Mouse (Mus musculus) midbrain, embryonic 12.5 days (tissue): ENCODE data around the gene Shisa8. TPM values are rescaled to one million over a fixed set of nuclear protein-coding genes. Genes with fewer than 3 reads are reported as not detected.
A peak's percentile ranks its signal among the peaks of the same experiment; 100 is the strongest.

Experiments
- ATAC-seq: fragments of 200-750 bp; cut with Nextera tagmentation; 2 replicates; pipeline ENCODE4 v1.8.0; 2017; ENCODE audit warnings: low read depth, moderate TSS enrichment, moderate library complexity; ENCODE audit not compliant: low FRiP score
- H3K27ac ChIP-seq: fragments of 300-500 bp; sonication (generic); replicated peaks from 2 replicates; pipeline ENCODE4 v1.5.1; 2016; ENCODE audit warnings: mild to moderate bottlenecking
- H3K27me3 ChIP-seq: fragments of 300-500 bp; sonication (generic); 2 replicates; pipeline ENCODE4 v1.6.1; 2016; ENCODE audit warnings: mild to moderate bottlenecking
- H3K36me3 ChIP-seq: fragments of 300-500 bp; sonication (generic); 2 replicates; pipeline ENCODE4 v1.6.1; 2016
- H3K4me1 ChIP-seq: fragments of 300-500 bp; sonication (generic); 2 replicates; pipeline ENCODE4 v1.6.1; 2016
- H3K4me2 ChIP-seq: fragments of 300-500 bp; sonication (generic); replicated peaks from 2 replicates; pipeline ENCODE4 v1.6.1; 2016; ENCODE audit warnings: mild to moderate bottlenecking, moderate library complexity
- H3K4me3 ChIP-seq: fragments of 300-500 bp; sonication (generic); 2 replicates; pipeline ENCODE4 v1.5.1; 2016; ENCODE audit warnings: mild to moderate bottlenecking
- H3K9ac ChIP-seq: fragments of 300-500 bp; sonication (generic); replicated peaks from 2 replicates; pipeline ENCODE4 v1.6.1; 2016; ENCODE audit warnings: mild to moderate bottlenecking, moderate library complexity
- H3K9me3 ChIP-seq: fragments of 300-500 bp; sonication (generic); 2 replicates; pipeline ENCODE4 v1.6.1; 2016; ENCODE audit warnings: mild to moderate bottlenecking
- WGBS: fragments of 180-500 bp; shearing (Covaris S2); methylation state at CpG from one replicate; pipeline ENCODE4 v1.1.7; 2016; 5-methylcytosine and 5-hydroxymethylcytosine counted together
- polyA plus RNA-seq: library from polyadenylated mRNA; unstranded; fragments of >200 nt; fragmentation: Nextera tagmentation; extraction: Ambion mirVana; gene quantifications from 2 replicates; pipeline ENCODE4 v1.2.1, GENCODE M21; 2016

Gene Shisa8
- polyA plus RNA-seq, 1 experiment from 2014 or later: 0.80 TPM

GRCm38 (mm10) chr15:82184183-82184582, 28.4 kb downstream of the Shisa8 start:
- H3K9me3 ChIP-seq: peaks cover 13% of the 10 kb centered on the region
- 0 out of 2 replicates have a peak overlapping the region, but pooled peaks have one; percentile 30 for H3K27ac ChIP-seq
- H3K4me1 ChIP-seq: no peaks in the 10 kb centered on the region
- WGBS: 90% methylated on average over 7 of the region's 7 CpGs
- H3K4me2 ChIP-seq: no peak overlapping the region
- ATAC-seq: no peak
- H3K36me3 ChIP-seq: peaks cover 99% of the 10 kb centered on the region
- no peaks in the 10 kb centered on the region for H3K27me3 ChIP-seq
- H3K4me3 ChIP-seq: no peak overlapping the region
- H3K9ac ChIP-seq: no peak overlapping the region

GRCm38 (mm10) chr15:82183596-82183995, 29.0 kb downstream of the Shisa8 start:
- Histone ChIP-seq H3K9me3 (peaks cover 13% of the 10 kb centered on the region), H3K36me3 (peaks cover 100% of the 10 kb centered on the region), H3K4me1 (no peaks in the 10 kb centered on the region), H3K27ac (0 out of 2 replicates have a peak overlapping the region, but pooled peaks have one; percentile 30), H3K4me3 (no peak overlapping the region), H3K27me3 (no peaks in the 10 kb centered on the region), H3K9ac (no peak overlapping the region), H3K4me2 (no peak overlapping the region)
- 78% methylated on average over 10 of the region's 10 CpGs for WGBS
- ATAC-seq: no peak

DNA sequence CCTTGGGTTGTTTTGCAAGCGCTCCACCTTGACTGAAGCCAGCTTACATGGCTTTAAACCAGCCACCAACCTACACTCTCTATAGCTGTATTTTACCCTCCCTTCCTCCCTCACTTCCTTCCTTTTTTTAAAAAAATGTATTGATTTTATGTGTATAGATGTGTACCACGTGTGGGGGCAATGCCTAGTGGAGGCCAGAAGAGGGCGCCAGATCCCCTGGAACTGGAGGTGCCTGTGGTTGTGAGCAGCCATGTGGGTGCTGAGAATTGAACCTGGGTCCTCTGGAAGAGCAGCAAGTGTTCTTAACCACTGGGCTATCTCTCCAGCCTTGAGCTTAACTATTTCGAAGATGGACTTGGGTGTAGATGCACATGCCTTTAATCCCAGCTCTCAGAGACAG, 30.3 kb downstream of the Shisa8 start:
- Histone ChIP-seq H3K27ac (no peak overlapping the region), H3K4me1 (no peaks in the 10 kb centered on the region), H3K9ac (no peak overlapping the region), H3K9me3 (peaks cover 13% of the 10 kb centered on the region), H3K4me3 (no peak overlapping the region), H3K27me3 (no peaks in the 10 kb centered on the region), H3K4me2 (no peak overlapping the region), H3K36me3 (peaks cover 100% of the 10 kb centered on the region)
- no peak for ATAC-seq
- 93% methylated on average over 4 of the region's 4 CpGs for WGBS

DNA sequence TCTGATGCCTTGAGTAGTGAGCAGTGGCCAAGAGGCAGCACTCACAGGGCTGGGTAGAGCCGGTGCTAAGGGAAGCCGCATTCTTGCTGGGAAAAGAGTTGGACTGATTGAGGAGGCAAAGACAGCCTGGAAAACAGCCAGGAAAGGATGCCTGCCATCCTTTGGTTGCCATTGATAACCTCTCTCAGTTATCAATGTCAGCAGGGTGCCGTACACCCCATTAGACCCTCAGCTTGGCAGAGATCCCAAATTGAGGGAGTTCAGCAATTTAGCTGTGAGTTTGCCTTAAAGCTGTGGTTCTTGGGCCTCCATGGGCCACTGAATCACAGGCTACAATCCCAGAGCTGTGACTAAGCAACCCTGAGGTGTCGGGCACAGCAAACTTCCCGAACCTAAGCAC, 31.5 kb downstream of the Shisa8 start:
- over 99% methylated on average over 5 of the region's 5 CpGs for WGBS
- H3K4me3 ChIP-seq: no peak overlapping the region

GRCm38 (mm10) chr15:82177743-82178290, 34.8 kb downstream of the Shisa8 start:
- ATAC-seq: no peak
- 88% methylated on average over 7 of the region's 7 CpGs for WGBS
- H3K4me1 ChIP-seq: no peaks in the 10 kb centered on the region
- no peak overlapping the region for H3K27ac ChIP-seq
- H3K27me3 ChIP-seq: no peaks in the 10 kb centered on the region
- H3K36me3 ChIP-seq: peaks cover 97% of the 10 kb centered on the region
- no peak overlapping the region for H3K9ac ChIP-seq
- no peak overlapping the region for H3K4me2 ChIP-seq
- no peak overlapping the region for H3K4me3 ChIP-seq
- H3K9me3 ChIP-seq: peaks cover 13% of the 10 kb centered on the region

More for the DNA sequence above, 31.5 kb downstream of the Shisa8 start:
- Histone ChIP-seq H3K9ac (no peak overlapping the region), H3K9me3 (peaks cover 13% of the 10 kb centered on the region), H3K27ac (no peak overlapping the region), H3K4me1 (no peaks in the 10 kb centered on the region), H3K36me3 (peaks cover 100% of the 10 kb centered on the region), H3K4me2 (no peak overlapping the region), H3K27me3 (no peaks in the 10 kb centered on the region)
- ATAC-seq: no peak

GRCm38 (mm10) chr15:82175091-82175490, 37.5 kb downstream of the Shisa8 start:
- Histone ChIP-seq H3K36me3 (peaks cover 97% of the 10 kb centered on the region), H3K27me3 (no peaks in the 10 kb centered on the region), H3K27ac (no peak overlapping the region), H3K4me3 (no peak overlapping the region), H3K4me2 (no peak overlapping the region), H3K9me3 (no peaks in the 10 kb centered on the region), H3K4me1 (no peaks in the 10 kb centered on the region), H3K9ac (no peak overlapping the region)
- WGBS: 95% methylated on average over 9 of the region's 9 CpGs
- ATAC-seq: no peak

DNA sequence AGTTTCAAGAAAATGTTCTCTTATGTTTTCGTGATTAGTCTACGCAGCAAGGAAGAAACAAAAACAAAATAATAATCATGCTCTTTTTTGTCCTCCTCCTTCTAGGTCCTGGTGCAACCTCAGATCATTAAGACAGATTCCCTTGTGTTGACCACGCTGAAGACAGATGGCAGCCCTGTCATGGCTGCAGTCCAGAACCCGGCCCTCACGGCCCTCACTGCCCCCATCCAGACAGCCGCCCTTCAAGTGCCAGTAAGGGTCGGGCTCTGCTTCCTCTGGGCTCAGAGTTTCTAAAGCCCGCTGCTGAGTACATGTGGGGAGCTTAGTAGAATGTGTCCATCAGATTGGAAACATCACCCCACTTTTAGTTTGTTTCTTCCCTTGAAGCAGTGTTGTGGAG, 40.0 kb downstream of the Shisa8 start:
- no peaks in the 10 kb centered on the region for H3K27me3 ChIP-seq
- 92% methylated on average over 8 of the region's 8 CpGs for WGBS
- no peaks in the 10 kb centered on the region for H3K9me3 ChIP-seq
- peaks cover 78% of the 10 kb centered on the region for H3K36me3 ChIP-seq
- no peak overlapping the region for H3K9ac ChIP-seq
- peaks cover 2% of the 10 kb centered on the region for H3K4me1 ChIP-seq
- no peak overlapping the region for H3K27ac ChIP-seq
- H3K4me2 ChIP-seq: no peak overlapping the region
- ATAC-seq: no peak
- H3K4me3 ChIP-seq: no peak overlapping the region

GRCm38 (mm10) chr15:82170437-82171377, 41.9 kb downstream of the Shisa8 start:
- no peak overlapping the region for H3K4me2 ChIP-seq
- H3K9me3 ChIP-seq: no peaks in the 10 kb centered on the region
- WGBS: 87% methylated on average over 36 of the region's 36 CpGs
- H3K27ac ChIP-seq: no peak overlapping the region
- no peak overlapping the region for H3K9ac ChIP-seq
- H3K36me3 ChIP-seq: peaks cover 60% of the 10 kb centered on the region
- no peaks in the 10 kb centered on the region for H3K27me3 ChIP-seq
- no peak for ATAC-seq
- H3K4me1 ChIP-seq: peaks cover 21% of the 10 kb centered on the region
- no peak overlapping the region for H3K4me3 ChIP-seq

- peaks cover 24% of the 10 kb centered on the region for H3K4me1 ChIP-seq
- H3K4me2 ChIP-seq: no peak overlapping the region
- H3K9ac ChIP-seq: no peak overlapping the region
- H3K27ac ChIP-seq: no peak overlapping the region
- ATAC-seq: no peak
- WGBS: 85% methylated on average over 5 of the region's 5 CpGs
- peaks cover 50% of the 10 kb centered on the region for H3K36me3 ChIP-seq
- H3K4me3 ChIP-seq: no peak overlapping the region
- no peaks in the 10 kb centered on the region for H3K9me3 ChIP-seq
- H3K27me3 ChIP-seq: no peaks in the 10 kb centered on the region
These were observed 42.9 kb downstream of the Shisa8 start for GRCm38 (mm10) chr15:82169671-82170070.

DNA sequence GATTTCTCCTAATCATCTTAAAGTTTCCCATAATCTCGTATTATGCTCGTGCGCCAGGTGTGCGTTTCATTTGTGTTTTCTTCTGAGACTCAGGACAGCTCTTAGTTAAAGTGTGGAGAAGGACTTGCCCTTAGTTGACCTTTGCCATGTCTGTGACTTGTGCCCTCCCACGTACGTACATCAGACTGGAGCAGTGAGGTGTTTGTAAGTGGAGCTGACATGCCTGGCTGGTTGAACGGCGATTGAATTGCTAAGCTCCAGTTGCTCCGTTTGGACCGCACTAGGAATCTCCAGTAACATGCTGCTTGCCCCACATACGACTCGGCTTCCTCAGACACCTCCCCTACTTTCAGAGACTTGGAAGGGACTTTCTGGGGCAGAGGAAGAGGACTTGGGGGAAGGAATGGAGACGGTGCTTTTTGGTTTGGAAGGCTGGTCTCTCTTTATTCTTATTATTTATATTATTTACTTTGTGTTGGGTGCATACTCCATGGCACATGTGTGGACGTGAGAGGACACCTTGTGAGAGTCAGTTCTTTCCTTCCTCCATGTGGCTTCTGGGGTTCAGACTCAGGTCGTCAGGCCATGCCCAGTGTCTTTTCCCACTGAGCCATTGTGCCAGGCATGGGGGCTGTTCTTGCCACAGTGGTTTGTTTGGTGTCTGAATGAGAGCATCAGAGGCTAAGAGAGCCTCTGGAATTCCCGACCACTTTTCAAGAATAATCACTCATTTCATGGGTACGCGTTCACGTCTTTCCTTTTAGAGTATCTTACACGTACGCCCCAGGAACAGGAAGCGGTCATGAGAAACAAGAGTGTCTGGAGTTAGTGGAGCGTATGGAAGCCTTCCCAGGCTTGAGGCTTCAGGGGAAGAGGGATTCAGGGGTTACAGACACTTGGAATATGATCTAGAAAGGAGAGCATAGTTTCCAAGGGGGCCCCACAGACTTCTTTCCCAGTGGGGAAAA, 45.1 kb downstream of the Shisa8 start:
- ATAC-seq: no peak
- H3K4me2 ChIP-seq: 0 out of 2 replicates have a peak overlapping the region, but pooled peaks have one; percentile 7
- H3K9me3 ChIP-seq: no peaks in the 10 kb centered on the region
- H3K9ac ChIP-seq: no peak overlapping the region
- H3K27me3 ChIP-seq: no peaks in the 10 kb centered on the region
- H3K4me3 ChIP-seq: no peak overlapping the region
- peaks cover 29% of the 10 kb centered on the region for H3K36me3 ChIP-seq
- H3K27ac ChIP-seq: peak overlapping the region; percentile 36; the same call in 1 of the 2 replicates
- H3K4me1 ChIP-seq: peaks cover 37% of the 10 kb centered on the region
- 59% methylated on average over 23 of the region's 23 CpGs for WGBS

GRCm38 (mm10) chr15:82166240-82167100, 46.1 kb downstream of the Shisa8 start:
- Histone ChIP-seq H3K36me3 (peaks cover 19% of the 10 kb centered on the region), H3K4me1 (peaks cover 37% of the 10 kb centered on the region), H3K9ac (peak overlapping the region; percentile 34; the same call in 1 of the 2 replicates), H3K4me3 (no peak overlapping the region), H3K27me3 (no peaks in the 10 kb centered on the region), H3K9me3 (no peaks in the 10 kb centered on the region), H3K27ac (peak overlapping the region; percentile 36), H3K4me2 (0 out of 2 replicates have a peak overlapping the region, but pooled peaks have one; percentile 7)
- WGBS: 44% methylated on average over 22 of the region's 22 CpGs
- ATAC-seq: no peak
